Mouse (Mus musculus): Measurements from ENCODE around the gene Aldh2.
A peak's percentile ranks its signal among the peaks of the same experiment; 100 is the strongest.

Aldh2 gene

GRCm38 (mm10) chr5:121595758-121596157 lies 2.1 kb upstream of the Aldh2 start:
- DNase-seq (ENCODE audit: low read depth): no peak

GRCm38 (mm10) chr5:121594714-121595313 lies 1.2 kb upstream of the Aldh2 start:
- no peak for DNase-seq (ENCODE audit: low read depth)

GRCm38 (mm10) chr5:121592816-121593407 lies 712 bp downstream of the Aldh2 start:
- DNase-seq (ENCODE audit: low read depth): peak; percentile 49

GRCm38 (mm10) chr5:121592064-121592815 lies 1.4 kb downstream of the Aldh2 start:
- no peak for DNase-seq (ENCODE audit: low read depth)

GRCm38 (mm10) chr5:121591417-121592063 lies 2.1 kb downstream of the Aldh2 start:
- DNase-seq (ENCODE audit: low read depth): no peak

GRCm38 (mm10) chr5:121589928-121590327 lies 3.7 kb downstream of the Aldh2 start:
- DNase-seq (ENCODE audit: low read depth): no peak

GRCm38 (mm10) chr5:121586400-121587039 lies 7.1 kb downstream of the Aldh2 start:
- peak; percentile 10 for DNase-seq (ENCODE audit: low read depth)

GRCm38 (mm10) chr5:121585699-121586098 lies 7.9 kb downstream of the Aldh2 start:
- no peak for DNase-seq (ENCODE audit: low read depth)

- DNase-seq (ENCODE audit: low read depth): no peak
These were observed 8.6 kb downstream of the Aldh2 start for GRCm38 (mm10) chr5:121585005-121585404.

- DNase-seq (ENCODE audit: low read depth): peak; percentile 98
These were observed 9.7 kb downstream of the Aldh2 start for GRCm38 (mm10) chr5:121583765-121584501.

- DNase-seq (ENCODE audit: low read depth): no peak
These were observed 11.7 kb downstream of the Aldh2 start for GRCm38 (mm10) chr5:121581945-121582344.

- DNase-seq (ENCODE audit: low read depth): no peak
These were observed 16.6 kb downstream of the Aldh2 start for GRCm38 (mm10) chr5:121576927-121577488.

- DNase-seq (ENCODE audit: low read depth): no peak
These were observed 17.8 kb downstream of the Aldh2 start for GRCm38 (mm10) chr5:121575867-121576266.

- DNase-seq (ENCODE audit: low read depth): no peak
These were observed 19.5 kb downstream of the Aldh2 start for GRCm38 (mm10) chr5:121574145-121574544.

- no peak for DNase-seq (ENCODE audit: low read depth)
These were observed 22.8 kb downstream of the Aldh2 start for GRCm38 (mm10) chr5:121570787-121571186.

GRCm38 (mm10) chr5:121569881-121570420 lies 23.7 kb downstream of the Aldh2 start:
- no peak for DNase-seq (ENCODE audit: low read depth)

- no peak for DNase-seq (ENCODE audit: low read depth)
These were observed 27.5 kb downstream of the Aldh2 start for GRCm38 (mm10) chr5:121566035-121566681.

GRCm38 (mm10) chr5:121564468-121564895 lies 29.1 kb downstream of the Aldh2 start:
- DNase-seq (ENCODE audit: low read depth): peak; percentile 88

- no peak for DNase-seq (ENCODE audit: low read depth)
These were observed 31.2 kb downstream of the Aldh2 start for GRCm38 (mm10) chr5:121562436-121562835.

GRCm38 (mm10) chr5:121549196-121549595 lies 44.4 kb downstream of the Aldh2 start:
- DNase-seq (ENCODE audit: low read depth): no peak
